Mouse (Mus musculus): ENCODE measurements around the gene Abca8a.

Abca8a gene

GRCm38 (mm10) chr11:110095858-110096257, at the start of gene Abca8a:
TSS of gene Abca8a (minus strand) at chr11:110095978.
- no peak for DNase-seq

GRCm38 (mm10) chr11:110145421-110145820, 49.6 kb upstream of the Abca8a start:
- no peak for DNase-seq

GRCm38 (mm10) chr11:110130760-110131159, 35.0 kb upstream of the Abca8a start:
- no peak for DNase-seq

- no peak for DNase-seq
Observed at GRCm38 (mm10) chr11:110111137-110111536, 15.4 kb upstream of the Abca8a start.

- DNase-seq, result no peak
Observed at GRCm38 (mm10) chr11:110101437-110101836, 5.7 kb upstream of the Abca8a start.

- DNase-seq, result no peak
Observed at GRCm38 (mm10) chr11:110098901-110099300, 3.1 kb upstream of the Abca8a start.

- DNase-seq, result no peak
Observed at GRCm38 (mm10) chr11:110097465-110097864, 1.7 kb upstream of the Abca8a start.

GRCm38 (mm10) chr11:110094846-110095380, 865 bp downstream of the Abca8a start:
- no peak for DNase-seq

GRCm38 (mm10) chr11:110094236-110094635, 1.5 kb downstream of the Abca8a start:
- no peak for DNase-seq

- DNase-seq, result no peak
Observed at GRCm38 (mm10) chr11:110091328-110091727, 4.5 kb downstream of the Abca8a start.

GRCm38 (mm10) chr11:110072158-110072557, 23.6 kb downstream of the Abca8a start:
- DNase-seq, result no peak

GRCm38 (mm10) chr11:110061032-110061431, 34.7 kb downstream of the Abca8a start:
- DNase-seq, result no peak

- no peak for DNase-seq
Observed at GRCm38 (mm10) chr11:110060127-110060526, 35.7 kb downstream of the Abca8a start.

GRCm38 (mm10) chr11:110053681-110054080, 42.1 kb downstream of the Abca8a start:
- no peak for DNase-seq

GRCm38 (mm10) chr11:110037795-110038194, 58.0 kb downstream of the Abca8a start:
- no peak for DNase-seq

- DNase-seq, result no peak
Observed at GRCm38 (mm10) chr11:110028913-110029695, 66.7 kb downstream of the Abca8a start.

- DNase-seq, result no peak
Observed at GRCm38 (mm10) chr11:110010836-110011546, 84.8 kb downstream of the Abca8a start.

- DNase-seq, result peak; percentile 4
Observed at GRCm38 (mm10) chr11:109995624-109996023, 100.2 kb downstream of the Abca8a start, which contains the start of gene Abca8b. TSS of gene Abca8b (minus strand) at chr11:109995845.

- no peak for DNase-seq
Observed at GRCm38 (mm10) chr11:109995013-109995412, 100.8 kb downstream of the Abca8a start.

GRCm38 (mm10) chr11:109994014-109994413, 101.8 kb downstream of the Abca8a start:
- DNase-seq, result no peak

- no peak for DNase-seq
Observed at GRCm38 (mm10) chr11:109991270-109991669, 104.5 kb downstream of the Abca8a start.

GRCm38 (mm10) chr11:109990256-109990655, 105.5 kb downstream of the Abca8a start:
- DNase-seq, result no peak

GRCm38 (mm10) chr11:109988164-109988563, 107.6 kb downstream of the Abca8a start:
- no peak for DNase-seq

Measured in thymus, postnatal 14 days (tissue).